Mouse (Mus musculus): Measurements from ENCODE around the gene Rmdn3.

The Rmdn3 gene

DNA sequence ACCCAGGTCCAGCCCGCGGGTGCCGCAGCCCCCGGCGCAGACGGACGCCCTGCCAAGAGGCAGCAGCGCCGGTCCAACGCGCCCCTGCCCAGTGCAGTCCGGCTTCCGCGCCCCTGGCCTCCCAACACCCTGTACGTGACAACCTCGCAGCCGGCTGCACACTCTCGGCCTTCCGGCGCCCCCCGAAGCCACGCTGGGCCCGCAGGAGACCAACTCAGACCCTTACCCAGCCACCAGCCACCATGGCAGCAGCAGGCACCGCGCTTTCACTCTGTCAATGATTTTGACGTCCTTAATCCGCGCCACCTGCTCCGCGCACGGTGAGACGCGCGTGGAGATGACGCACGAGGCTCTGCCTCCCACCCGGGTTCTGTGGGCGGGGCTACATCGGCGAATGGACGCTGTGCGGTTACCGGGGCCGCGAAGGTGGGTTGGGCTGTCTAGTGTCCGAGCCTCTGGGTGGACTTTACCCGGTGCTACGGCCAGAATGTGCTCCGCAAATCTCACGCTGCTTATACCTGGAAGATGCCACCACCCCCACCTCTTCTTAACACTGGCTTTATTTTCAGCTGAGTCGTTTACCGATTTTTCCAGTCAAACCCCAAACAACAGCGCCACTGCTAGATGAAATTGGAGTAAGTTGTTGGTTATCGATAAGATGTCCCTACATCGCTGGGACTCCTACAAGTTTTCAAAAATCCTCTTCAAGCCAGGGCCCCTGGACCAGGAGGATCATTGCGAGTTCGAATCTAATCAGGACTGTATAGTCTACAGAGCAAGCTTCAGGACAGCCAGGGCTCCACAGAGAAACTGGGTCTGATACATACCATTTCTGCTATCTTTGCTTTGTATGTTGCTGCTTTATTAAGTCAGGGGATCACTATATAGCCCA is at the start of gene Rmdn3:
Gene Rmdn3 (minus strand): TSS at position 354 of the 892 bp plus-strand sequence.
- peak; percentile 88 for ATAC-seq (ENCODE audit: insufficient number of reproducible peaks, low FRiP score, low TSS enrichment)

DNA sequence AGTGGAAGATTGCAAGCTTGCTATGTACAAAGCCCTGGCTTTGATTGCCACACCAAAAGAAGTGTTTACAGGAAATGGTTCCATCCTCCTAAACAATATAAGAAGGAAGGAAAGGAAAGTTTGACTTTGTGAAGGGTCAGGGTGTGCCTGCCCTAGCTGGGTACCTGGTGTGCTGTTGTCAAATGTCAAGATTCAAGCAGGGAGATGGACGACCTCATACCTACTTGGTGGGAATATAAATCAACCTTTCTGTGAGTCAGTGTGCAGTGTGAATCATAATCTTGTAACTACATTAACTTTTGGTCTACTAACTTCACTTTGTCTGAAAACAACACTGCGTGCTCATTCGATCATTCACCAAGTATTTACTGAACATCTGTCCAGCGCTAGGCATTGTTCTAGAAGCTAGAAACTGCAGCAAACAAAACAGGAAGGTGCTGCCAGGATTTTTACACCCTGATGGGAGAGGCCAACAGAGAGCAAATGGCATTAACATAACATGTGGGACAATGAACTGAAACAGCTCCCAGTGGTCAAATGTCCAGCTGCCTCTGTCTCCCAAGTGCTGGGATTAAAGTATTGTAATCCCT is 47.1 kb upstream of the Rmdn3 start:
- ATAC-seq (ENCODE audit: insufficient number of reproducible peaks, low FRiP score, low TSS enrichment) = no peak

DNA sequence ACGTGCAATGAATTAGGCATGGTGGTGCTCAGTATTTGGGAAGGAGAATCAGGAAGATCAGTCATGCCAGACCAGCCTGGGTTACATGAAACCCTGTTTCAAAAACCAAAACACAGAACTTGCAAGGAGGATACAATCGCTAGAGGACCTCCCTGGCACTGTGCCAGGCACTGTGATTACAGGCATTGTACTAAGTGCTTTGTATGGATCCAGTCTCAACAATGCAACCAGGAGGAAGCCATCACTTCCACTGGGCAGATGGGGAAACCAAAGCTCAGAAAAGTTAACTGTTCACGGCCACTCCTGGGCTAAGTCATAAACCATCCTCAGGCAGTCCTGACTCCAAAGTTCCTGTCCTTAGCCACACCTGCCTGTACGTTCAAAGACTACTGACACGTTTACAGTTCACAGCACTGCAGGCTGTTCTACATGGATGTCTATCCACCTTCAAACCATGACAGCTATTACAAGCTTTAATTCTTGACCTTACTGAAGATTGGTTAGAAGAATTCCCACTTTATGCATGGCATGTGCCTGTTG is 46.1 kb upstream of the Rmdn3 start:
- ATAC-seq (ENCODE audit: insufficient number of reproducible peaks, low FRiP score, low TSS enrichment) = no peak

DNA sequence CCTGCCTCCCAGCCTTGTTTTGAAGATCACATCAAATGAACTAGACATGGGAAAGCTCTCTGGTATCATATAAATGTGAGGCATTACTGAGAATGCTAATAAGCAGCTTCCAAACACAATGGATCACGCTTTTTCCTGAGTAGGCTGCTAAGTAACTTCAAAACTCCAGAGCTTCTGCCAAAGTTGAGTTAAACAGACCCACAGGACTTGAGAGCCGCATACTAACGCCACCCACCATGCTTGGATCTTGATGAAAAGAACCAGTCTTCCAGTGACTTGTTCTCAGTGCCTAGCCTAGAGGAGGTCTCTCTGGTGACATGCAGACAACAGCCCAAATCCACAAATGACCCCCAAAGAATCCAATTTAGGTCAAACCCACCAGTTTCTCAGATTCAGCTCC is 42.1 kb upstream of the Rmdn3 start:
- no peak for ATAC-seq (ENCODE audit: insufficient number of reproducible peaks, low FRiP score, low TSS enrichment)

DNA sequence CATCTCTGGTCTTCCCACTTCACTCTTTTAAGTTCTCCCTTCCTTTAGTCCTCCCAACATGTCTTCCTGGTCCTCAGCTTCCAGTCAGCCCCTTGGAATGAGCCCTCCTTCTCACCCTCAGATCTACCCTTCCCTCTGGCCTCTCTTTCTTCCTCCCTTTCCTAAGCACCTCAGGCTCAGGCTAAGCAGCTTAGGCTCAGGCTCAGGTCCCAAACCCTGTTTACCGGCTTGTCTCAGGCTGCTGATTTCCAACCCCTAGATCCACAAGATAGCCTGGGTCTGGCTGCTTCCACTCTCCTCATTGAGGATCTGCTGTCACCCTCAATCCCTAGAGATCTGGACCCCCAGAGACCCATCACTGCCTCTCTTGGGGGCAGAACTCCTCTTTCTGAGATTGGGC is 41.2 kb upstream of the Rmdn3 start:
- ATAC-seq (ENCODE audit: insufficient number of reproducible peaks, low FRiP score, low TSS enrichment) = no peak

DNA sequence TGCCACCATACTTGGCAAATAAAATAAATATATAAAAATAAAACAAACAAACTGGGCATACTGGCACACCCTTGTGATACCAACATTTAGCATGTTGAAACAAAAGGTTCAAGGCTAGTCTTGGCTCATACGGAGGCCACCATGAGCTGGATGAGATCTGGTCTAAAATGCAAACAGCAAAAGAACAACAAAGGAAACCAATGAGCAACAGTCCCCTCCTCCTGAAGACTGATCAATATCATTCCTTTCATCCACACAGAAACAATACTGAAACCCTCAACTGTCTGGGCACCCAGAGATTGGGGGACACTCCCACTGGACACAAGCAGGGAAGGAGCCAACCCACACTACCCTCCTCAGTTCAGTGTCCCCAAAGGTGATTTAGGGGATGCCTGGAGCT is 40.7 kb upstream of the Rmdn3 start:
- ATAC-seq (ENCODE audit: insufficient number of reproducible peaks, low FRiP score, low TSS enrichment) = no peak

DNA sequence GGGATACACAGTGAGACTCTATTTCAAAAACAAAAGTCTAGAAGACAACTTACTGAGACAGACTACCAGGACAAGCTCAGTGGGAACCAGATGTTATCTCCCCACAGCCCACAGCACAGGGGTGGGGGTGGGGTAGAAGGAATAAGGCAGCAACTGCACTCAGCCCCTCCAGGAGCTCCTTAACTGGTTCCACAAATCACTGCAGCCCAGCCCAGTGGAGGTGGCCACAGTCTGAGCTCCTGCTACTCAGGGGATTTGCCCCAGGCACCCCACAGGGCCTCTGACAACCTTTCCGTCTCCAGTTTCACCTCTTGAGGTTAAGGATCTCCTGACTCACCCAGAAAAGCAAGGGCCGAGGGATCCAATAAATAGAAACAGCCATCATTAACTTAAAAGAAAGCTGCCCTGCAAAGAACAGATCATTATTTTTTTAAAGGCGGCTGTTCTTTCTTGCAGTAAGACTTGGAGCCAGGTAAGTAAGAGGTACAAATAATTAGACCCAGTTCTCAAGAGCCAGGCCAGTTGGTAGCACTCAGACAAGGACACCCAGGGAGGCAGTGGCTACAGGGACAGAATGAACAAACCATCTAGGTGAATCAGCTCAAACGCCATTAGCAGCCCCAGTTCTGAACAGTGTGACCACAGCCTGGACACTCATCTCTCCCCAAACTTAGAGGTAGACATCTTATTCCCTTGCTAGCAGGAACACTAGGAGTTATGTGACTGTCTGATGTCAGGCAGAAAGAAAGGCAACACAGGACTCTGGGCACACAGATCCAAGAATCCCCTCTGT is 39.7 kb upstream of the Rmdn3 start:
- ATAC-seq (ENCODE audit: insufficient number of reproducible peaks, low FRiP score, low TSS enrichment) = no peak

DNA sequence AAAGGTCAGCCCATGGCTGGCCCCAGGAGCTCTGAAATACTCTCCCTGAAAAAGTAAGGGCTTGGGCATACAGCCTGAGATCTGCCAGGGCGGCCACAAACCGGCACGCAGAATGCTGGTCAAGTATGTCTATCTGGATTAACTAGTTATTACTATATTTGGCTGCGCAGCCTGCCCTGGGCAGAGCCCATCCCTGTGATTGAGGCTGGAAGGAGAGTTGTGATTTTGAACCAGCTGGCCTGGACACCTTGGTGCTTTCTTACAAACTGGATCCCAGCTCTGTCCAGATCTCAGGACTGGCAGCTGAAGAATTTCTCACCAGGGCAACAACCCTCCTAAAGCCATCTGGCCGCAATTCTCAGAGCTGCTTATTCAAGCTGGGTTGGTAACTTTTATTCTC is 37.3 kb upstream of the Rmdn3 start:
- ATAC-seq (ENCODE audit: insufficient number of reproducible peaks, low FRiP score, low TSS enrichment) = no peak

DNA sequence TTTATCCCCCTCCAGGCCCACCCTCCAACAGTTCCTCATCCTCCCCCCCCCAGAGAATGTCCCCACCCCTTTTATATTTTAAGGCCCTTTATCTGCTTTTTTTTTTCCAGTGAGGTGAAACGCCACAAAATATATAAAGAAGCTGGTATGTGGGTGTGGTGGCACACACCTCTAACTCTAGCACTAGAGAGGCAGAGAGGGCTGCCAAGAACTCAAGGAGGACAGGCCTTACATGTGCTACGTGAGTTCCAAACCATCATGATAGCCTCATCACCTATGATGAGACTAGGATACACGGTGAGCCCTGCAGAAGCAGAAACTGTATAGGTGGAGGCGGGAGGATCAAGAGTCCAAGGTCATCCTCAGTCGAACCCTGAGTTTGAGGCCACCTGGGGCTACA is 34.1 kb upstream of the Rmdn3 start:
- no peak for ATAC-seq (ENCODE audit: insufficient number of reproducible peaks, low FRiP score, low TSS enrichment)

DNA sequence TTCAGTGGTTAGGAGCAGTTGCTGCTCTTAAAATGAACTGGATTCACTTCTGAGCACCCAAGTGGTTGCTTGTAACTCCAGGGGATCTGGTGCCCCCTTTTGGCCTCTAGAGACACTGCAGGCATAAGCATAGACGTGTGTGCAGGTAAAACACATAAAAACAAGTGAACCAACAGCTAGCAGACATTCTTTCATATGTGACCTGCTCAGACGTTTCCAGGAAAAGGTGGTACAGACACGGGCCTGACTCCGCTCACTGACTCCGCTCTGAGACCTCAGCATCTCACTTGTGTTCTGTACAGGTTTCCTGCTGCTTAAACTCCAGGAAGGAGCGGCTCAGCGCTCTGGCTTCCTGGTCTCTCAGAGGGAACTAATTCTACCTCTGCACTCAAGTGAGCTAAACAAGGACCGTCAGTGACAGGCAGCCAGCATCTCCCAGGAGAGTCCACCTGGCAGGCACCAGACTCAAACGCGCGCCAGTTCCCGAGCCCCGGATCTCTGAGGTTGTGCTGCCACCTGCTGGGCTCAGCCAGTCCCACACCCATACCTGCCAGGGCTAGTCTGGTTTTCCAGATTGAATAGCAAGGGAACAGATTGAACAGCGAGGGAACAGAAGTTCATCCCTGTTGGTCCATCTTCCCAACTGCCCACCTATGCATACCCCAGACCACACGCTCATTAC is 32.3 kb upstream of the Rmdn3 start:
- ATAC-seq (ENCODE audit: insufficient number of reproducible peaks, low FRiP score, low TSS enrichment) = peak; percentile 94

DNA sequence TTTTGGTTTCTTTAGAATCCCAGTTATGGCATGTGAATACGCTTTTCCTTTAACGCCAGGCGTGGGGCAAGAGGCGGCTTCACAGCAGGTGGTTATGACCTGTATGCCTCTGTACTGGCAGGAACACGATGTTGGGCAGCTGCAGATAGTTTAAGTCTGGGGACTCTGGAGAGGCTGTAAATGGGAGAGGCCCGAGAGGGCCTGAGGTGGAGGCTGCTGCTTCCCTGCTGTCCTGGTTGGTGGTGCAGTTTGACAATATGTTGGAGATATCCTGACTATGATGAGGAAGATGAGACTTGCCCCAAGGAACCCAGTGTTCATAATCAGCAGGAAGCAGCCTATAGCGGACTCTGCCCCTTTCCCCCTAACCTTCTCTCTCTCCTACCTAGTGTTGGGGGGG is 26.1 kb upstream of the Rmdn3 start:
- no peak for ATAC-seq (ENCODE audit: insufficient number of reproducible peaks, low FRiP score, low TSS enrichment)

DNA sequence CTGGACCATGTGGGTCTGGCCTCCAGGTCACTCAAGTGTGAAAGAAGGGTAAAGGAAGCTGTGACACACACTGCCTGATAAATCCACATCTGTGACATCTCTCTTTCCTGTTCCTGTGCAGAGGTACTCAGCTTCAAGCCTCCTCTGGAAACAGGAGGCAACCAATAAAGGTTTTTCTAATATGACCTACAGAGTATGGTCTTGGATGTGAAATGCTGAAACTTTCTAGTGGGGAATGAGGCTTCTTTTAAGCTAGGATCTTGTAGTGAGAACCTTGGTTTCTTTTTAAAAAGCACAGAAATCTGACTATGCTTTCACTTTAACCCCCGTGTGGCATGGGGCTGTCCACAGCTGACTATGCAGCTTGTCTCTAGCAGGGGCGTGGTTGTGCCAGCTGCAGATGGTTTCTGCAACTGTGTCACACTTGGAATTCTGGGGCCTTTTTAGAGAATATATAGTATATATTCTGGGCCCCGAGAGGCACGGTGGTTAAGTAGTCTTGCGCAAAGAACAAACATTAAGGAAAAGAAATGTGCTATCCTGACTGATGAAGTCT is 20.6 kb upstream of the Rmdn3 start:
- no peak for ATAC-seq (ENCODE audit: insufficient number of reproducible peaks, low FRiP score, low TSS enrichment)

DNA sequence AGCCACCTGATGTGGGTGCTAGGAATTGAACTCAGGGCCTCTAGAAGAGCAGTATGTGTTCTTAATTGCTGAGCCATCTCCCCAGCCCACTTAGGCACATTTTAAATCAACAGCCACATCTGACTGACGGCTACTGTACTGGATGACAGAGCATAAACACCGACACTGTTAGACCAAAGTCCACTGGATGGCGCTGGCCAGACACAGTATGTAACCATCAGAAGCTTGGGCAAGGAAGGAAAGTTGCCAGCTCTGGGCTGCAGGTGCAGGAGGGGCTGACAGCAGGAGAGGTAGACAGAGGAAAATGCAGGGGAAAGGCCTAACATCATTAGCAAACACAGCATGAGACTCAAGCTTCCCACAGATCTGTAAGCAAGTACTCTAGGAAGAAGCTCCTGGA is 19.9 kb upstream of the Rmdn3 start:
- ATAC-seq (ENCODE audit: insufficient number of reproducible peaks, low FRiP score, low TSS enrichment) = no peak

DNA sequence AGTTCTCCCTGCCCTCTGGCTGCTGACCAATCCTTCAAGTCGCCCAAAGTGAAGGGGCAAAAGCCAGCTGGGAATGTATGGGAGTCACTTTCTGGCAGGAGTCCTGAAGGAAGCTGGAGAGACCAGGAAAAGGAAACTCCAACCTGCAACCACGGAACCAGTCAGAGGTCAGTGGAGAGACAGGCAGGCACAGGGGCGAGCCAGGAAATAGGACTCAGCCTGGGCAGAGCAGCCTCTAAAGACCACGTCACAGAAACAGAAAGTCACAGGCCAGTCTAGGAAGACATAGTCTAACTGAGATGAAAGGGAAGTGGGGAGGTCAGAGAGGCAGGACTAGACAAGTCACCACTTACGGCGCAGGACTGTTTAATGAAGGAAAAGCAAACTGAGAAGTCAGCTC is 18.8 kb upstream of the Rmdn3 start:
- no peak for ATAC-seq (ENCODE audit: insufficient number of reproducible peaks, low FRiP score, low TSS enrichment)

DNA sequence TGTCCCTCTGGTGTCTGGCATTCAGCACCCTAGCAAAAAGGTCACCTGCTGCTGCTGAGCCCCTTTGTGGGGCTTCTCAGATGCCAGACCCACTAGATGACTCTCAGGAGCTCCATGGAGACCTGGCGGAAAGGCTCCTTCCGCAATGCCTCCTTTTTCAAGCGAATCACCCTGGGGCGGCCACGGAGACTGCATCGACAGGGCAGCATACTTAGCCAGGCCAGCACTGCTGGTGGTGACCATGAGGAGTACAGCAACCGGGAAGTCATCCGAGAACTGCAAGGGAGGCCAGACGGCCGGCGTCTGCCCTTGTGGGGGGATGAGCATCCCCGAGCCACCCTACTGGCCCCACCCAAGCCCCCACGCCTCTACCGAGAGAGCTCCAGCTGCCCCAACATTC is 18.0 kb upstream of the Rmdn3 start:
- no peak for ATAC-seq (ENCODE audit: insufficient number of reproducible peaks, low FRiP score, low TSS enrichment)

DNA sequence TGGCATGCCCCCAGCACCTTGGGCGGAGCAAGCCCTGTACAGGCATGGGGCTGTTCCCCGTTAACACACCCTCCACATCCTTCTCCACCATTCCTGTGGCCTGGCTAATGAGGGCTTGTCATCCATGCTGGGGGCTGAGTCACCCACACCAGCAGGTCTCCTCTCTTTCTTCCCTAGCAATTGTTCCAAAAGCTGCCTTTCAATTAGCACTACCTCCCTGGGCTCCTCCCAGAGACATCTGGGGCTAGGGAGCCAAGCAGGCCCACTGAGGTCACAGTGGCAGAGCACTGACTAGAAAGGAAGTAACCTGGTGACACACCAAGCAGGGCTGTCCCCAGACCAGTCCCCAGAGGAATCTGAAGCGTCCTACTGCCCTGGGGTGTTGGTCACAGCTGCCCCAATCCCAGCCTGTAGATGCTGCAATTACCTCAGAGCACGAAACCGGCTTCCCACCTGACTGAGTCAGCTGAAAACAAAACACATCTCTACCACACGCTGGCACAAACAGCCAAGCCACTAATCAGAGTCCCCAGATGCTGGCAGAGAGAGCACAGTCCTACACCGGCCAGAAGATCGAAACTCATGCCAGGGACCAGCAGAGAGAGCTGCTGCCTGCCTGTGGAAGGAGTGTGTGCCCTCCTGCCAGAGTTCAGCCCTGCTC is 17.3 kb upstream of the Rmdn3 start, which contains the start of gene Gm14137:
Gene Gm14137 (plus strand): TSS at position 519 of the 661 bp plus-strand sequence.
- ATAC-seq (ENCODE audit: insufficient number of reproducible peaks, low FRiP score, low TSS enrichment) = no peak

DNA sequence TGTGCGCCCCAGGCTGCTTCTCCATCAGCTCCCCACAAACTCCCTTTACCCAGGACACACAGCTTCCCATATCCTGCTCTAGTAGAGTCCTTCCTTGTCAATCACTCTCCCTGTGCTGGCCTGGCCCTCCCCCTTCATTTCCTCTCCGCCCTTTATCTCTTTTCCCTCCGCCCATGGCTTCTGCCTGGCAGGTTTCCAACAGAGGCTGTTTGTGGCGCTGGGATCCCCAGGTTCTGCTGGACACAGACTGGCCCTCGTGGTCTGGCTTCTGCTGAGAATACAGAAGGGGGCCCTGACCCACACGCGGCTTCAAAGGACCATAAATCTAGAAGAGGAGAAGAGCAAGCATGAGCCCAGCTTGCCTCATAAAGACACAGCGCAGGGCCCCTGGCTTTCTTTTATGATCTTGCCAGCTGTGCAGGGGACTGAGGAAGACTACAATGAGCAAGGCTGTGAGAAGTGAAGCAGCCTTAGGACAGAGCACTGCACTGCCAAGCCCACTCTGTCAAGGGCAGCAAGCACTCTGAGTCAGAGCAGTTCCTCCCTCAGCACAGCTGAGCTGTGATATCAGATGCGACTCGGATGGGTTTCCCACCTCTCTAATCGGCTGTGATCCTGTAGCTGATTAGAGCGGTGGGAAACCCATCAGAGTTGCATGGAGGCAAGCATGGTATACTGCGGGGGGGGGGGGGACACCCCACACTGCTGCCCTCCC is 16.2 kb upstream of the Rmdn3 start:
- no peak for ATAC-seq (ENCODE audit: insufficient number of reproducible peaks, low FRiP score, low TSS enrichment)

DNA sequence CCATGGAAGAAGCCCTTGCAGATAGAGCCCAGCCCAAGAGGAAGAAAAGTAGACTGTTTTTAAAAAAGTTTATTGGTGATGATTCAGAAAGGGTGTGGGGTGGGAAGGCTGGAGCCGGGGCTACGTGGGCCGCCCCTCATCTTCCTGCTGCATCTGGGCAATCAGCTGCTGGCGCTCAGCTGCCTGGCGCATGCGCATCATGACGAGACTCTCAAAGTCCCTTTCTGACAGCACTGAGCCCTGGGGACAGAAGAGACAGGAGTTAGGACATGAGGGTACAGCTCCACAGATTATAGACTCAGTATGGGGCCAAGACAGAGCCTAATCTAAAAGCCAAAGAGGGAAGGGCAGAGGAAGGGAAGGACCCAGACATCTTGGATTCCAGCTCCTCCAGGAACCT is 15.6 kb upstream of the Rmdn3 start:
- ATAC-seq (ENCODE audit: insufficient number of reproducible peaks, low FRiP score, low TSS enrichment) = no peak

DNA sequence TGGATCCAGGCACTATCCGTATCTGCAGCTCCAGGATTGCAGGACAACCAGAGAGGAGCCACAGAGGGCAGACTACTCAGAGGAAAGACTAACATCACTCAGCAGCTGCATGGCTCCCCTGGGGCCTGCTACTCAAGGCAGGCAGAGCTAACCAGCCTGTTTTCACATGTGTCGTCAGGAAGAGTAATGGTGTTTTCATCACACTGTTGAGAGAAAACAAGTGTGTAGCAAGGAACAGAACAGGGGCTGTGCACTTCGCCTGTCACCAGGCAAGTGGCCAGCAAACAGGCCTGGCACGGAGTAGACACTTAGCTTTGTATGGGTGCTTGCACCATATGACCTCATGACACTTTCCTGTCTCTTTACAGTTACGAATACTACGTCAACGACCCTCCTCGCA is 14.7 kb upstream of the Rmdn3 start:
- ATAC-seq (ENCODE audit: insufficient number of reproducible peaks, low FRiP score, low TSS enrichment) = no peak

Measured in cerebellum, adult (tissue).